Mouse (Mus musculus) ES-Bruce4 (cell line): Measurements from ENCODE around the gene Sapcd1. TPM values are rescaled to one million over a fixed set of nuclear protein-coding genes. Genes with fewer than 3 reads are reported as not detected.

Experiments used
- H3K27ac ChIP-seq: 2 replicates; pipeline ENCODE4 v1.5.1; 2012; ENCODE audit warnings: low read length, inconsistent platforms; ENCODE audit not compliant: insufficient read depth
- H3K27me3 ChIP-seq: 2 replicates; pipeline ENCODE4 v1.6.1; 2012; ENCODE audit warnings: mild to moderate bottlenecking, low read length, inconsistent platforms; ENCODE audit not compliant: control insufficient read depth, poor library complexity, insufficient read depth, severe bottlenecking
- H3K36me3 ChIP-seq: 2 replicates; pipeline ENCODE4 v1.6.1; 2012; ENCODE audit warnings: inconsistent platforms, mild to moderate bottlenecking, low read length, moderate library complexity; ENCODE audit not compliant: control insufficient read depth, poor library complexity, insufficient read depth, severe bottlenecking
- H3K4me1 ChIP-seq: one replicate; pipeline ENCODE4 v1.8.1; 2011; ENCODE audit warnings: low read length; ENCODE audit not compliant: control insufficient read depth, insufficient read depth
- H3K4me3 ChIP-seq: 2 replicates; pipeline ENCODE4 v1.5.1; 2011; ENCODE audit warnings: low read depth, mild to moderate bottlenecking, low read length
- H3K9ac ChIP-seq: 2 replicates; pipeline ENCODE4 v1.6.1; 2012; ENCODE audit warnings: low read depth, mild to moderate bottlenecking, inconsistent platforms; ENCODE audit not compliant: poor library complexity, severe bottlenecking
- H3K9me3 ChIP-seq: replicated peaks from 2 replicates; pipeline ENCODE4 v1.6.1; 2012; ENCODE audit warnings: mild to moderate bottlenecking, low read length, inconsistent platforms; ENCODE audit not compliant: control insufficient read depth, poor library complexity, insufficient read depth, severe bottlenecking
- CTCF ChIP-seq: IDR thresholded peaks from one replicate; pipeline ENCODE4 v1.8.1; 2011; ENCODE audit warnings: low read depth, low read length
- EP300 ChIP-seq: IDR thresholded peaks from 2 replicates; pipeline ENCODE4 v1.6.1; 2011; ENCODE audit warnings: low read depth, low read length; ENCODE audit not compliant: insufficient read depth
- POLR2A ChIP-seq: IDR thresholded peaks from one replicate; pipeline ENCODE4 v1.8.1; 2011; ENCODE audit warnings: low read length; ENCODE audit not compliant: insufficient read depth
- polyA plus RNA-seq: library from polyadenylated mRNA; stranded (reverse); fragments of >200 nt; gene quantifications from 2 replicates; pipeline ENCODE4 v1.2.4, GENCODE M21; 2011; ENCODE audit warnings: low read depth; ENCODE audit not compliant: missing spikeins, insufficient read depth, insufficient read length

Sapcd1 gene
- polyA plus RNA-seq, 1 experiment, result 1.7 TPM

GRCm38 (mm10) chr17:35024691-35025488 is 2.9 kb downstream of the Sapcd1 start:
- H3K27me3 ChIP-seq, result no peaks in the 10 kb centered on the region
- H3K9me3 ChIP-seq, result no peaks in the 10 kb centered on the region
- TF ChIP-seq EP300, result no peak
- no peak for TF ChIP-seq POLR2A
- TF ChIP-seq CTCF, result no peak
- H3K4me3 ChIP-seq, result no peak overlapping the region
- no peak overlapping the region for H3K27ac ChIP-seq
- H3K4me1 ChIP-seq, result peaks cover 5% of the 10 kb centered on the region
- H3K9ac ChIP-seq, result no peak overlapping the region
- H3K36me3 ChIP-seq, result no peaks in the 10 kb centered on the region

GRCm38 (mm10) chr17:35024261-35024660 is 3.6 kb downstream of the Sapcd1 start:
- peaks cover 5% of the 10 kb centered on the region for H3K4me1 ChIP-seq
- TF ChIP-seq CTCF (no peak), POLR2A (no peak), EP300 (no peak)
- H3K27ac ChIP-seq, result no peak overlapping the region
- H3K36me3 ChIP-seq, result no peaks in the 10 kb centered on the region
- no peaks in the 10 kb centered on the region for H3K27me3 ChIP-seq
- H3K9me3 ChIP-seq, result no peaks in the 10 kb centered on the region
- no peak overlapping the region for H3K4me3 ChIP-seq
- no peak overlapping the region for H3K9ac ChIP-seq

GRCm38 (mm10) chr17:35023756-35024155 is 4.1 kb downstream of the Sapcd1 start:
- H3K9me3 ChIP-seq, result no peaks in the 10 kb centered on the region
- no peak for TF ChIP-seq POLR2A
- TF ChIP-seq EP300, result no peak
- TF ChIP-seq CTCF, result no peak
- no peaks in the 10 kb centered on the region for H3K27me3 ChIP-seq
- H3K9ac ChIP-seq, result no peak overlapping the region
- H3K27ac ChIP-seq, result no peak overlapping the region
- no peaks in the 10 kb centered on the region for H3K36me3 ChIP-seq
- H3K4me3 ChIP-seq, result no peak overlapping the region
- peaks cover 5% of the 10 kb centered on the region for H3K4me1 ChIP-seq

GRCm38 (mm10) chr17:35023221-35023620 is 4.6 kb downstream of the Sapcd1 start:
- TF ChIP-seq EP300 (no peak), POLR2A (no peak), CTCF (no peak)
- Histone ChIP-seq H3K27me3 (no peaks in the 10 kb centered on the region), H3K36me3 (no peaks in the 10 kb centered on the region), H3K4me3 (no peak overlapping the region), H3K9ac (no peak overlapping the region), H3K27ac (no peak overlapping the region), H3K9me3 (no peaks in the 10 kb centered on the region), H3K4me1 (peaks cover 5% of the 10 kb centered on the region)

GRCm38 (mm10) chr17:35022541-35023060 is 5.2 kb downstream of the Sapcd1 start:
- Histone ChIP-seq H3K36me3 (no peaks in the 10 kb centered on the region), H3K27ac (no peak overlapping the region), H3K4me3 (no peak overlapping the region), H3K9me3 (no peaks in the 10 kb centered on the region), H3K27me3 (no peaks in the 10 kb centered on the region), H3K4me1 (peaks cover 5% of the 10 kb centered on the region), H3K9ac (no peak overlapping the region)
- TF ChIP-seq POLR2A (no peak), CTCF (no peak), EP300 (no peak)

- TF ChIP-seq POLR2A (no peak), CTCF (no peak), EP300 (no peak)
- Histone ChIP-seq H3K27ac (no peak overlapping the region), H3K9me3 (no peaks in the 10 kb centered on the region), H3K4me1 (peaks cover 5% of the 10 kb centered on the region), H3K36me3 (no peaks in the 10 kb centered on the region), H3K27me3 (no peaks in the 10 kb centered on the region), H3K4me3 (no peak overlapping the region), H3K9ac (no peak overlapping the region)
Observed at GRCm38 (mm10) chr17:35021842-35022477, 5.9 kb downstream of the Sapcd1 start.
